8 mouse cellular contexts compared by ENCODE assay signal in the genomic region with DNA sequence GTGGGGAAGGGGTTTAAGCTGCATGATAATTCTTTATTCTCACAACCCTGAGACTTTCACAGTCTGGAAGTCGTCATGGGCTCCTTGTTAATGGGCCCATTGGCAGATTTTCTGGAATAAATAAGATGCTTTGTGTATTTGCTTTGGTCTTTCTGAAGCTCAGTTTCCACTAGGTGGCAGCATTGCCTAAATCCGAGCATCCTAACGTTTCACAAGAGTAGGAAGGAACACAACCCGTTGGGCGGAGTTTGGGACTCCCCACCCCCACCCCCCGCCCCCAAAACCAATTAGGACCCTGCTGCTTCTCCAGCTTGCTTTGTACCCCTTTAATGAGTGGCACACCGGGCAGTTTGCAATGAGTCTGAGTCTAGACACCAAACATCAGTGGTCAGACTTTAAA.
DNase-seq lines count a peak whose midpoint lies in the region; ATAC-seq lines count a peak whose summit lies in the region.

No protein-coding gene starts in this region.

- H3K27ac ChIP-seq in hindbrain, embryonic 14.5 days, result no peak overlapping the region

- H3K27me3 ChIP-seq in hindbrain, embryonic 14.5 days (ENCODE audit: control insufficient read depth, insufficient read depth, low read length), result no peaks in the 10 kb centered on the region

- no peaks in the 10 kb centered on the region for H3K36me3 ChIP-seq in hindbrain, embryonic 14.5 days (replicated peaks; ENCODE audit: control insufficient read depth, insufficient read depth)

- ATAC-seq in hindbrain, embryonic 14.5 days (ENCODE audit: low FRiP score), result peak; percentile 88

- no peak overlapping the region for H3K4me3 ChIP-seq in hindbrain, embryonic 14.5 days (replicated peaks; ENCODE audit: low read length)

- H3K4me1 ChIP-seq in hindbrain, embryonic 14.5 days (replicated peaks; ENCODE audit: control insufficient read depth, insufficient read depth, low read length), result no peaks in the 10 kb centered on the region

- H3K4me2 ChIP-seq in hindbrain, embryonic 14.5 days (replicated peaks), result peak overlapping the region; percentile 19; the same call in 1 of the 2 replicates

- peak; percentile 92 for DNase-seq in R1 (ENCODE audit: low read depth, low spot score)
- peak; percentile 92 to 94 for DNase-seq in cerebellum, postnatal 14 days
- peak; percentile 67 to 90 for DNase-seq in frontal cortex, postnatal 36 days (ENCODE audit: low spot score in 2 of 2)
- peak; percentile 95 for DNase-seq in hindbrain, embryonic 14.5 days (ENCODE audit: low spot score)
- DNase-seq in layer of hippocampus, postnatal 14 days (ENCODE audit: low spot score in 2 of 2), result peak; percentile 86 to 94
- DNase-seq in lung, postnatal 25 days (ENCODE audit: low spot score), result peak; percentile 71
- DNase-seq in retina, postnatal 7 days (ENCODE audit: low read depth, low spot score), result peak; percentile 70
- peak; percentile 19 for DNase-seq in urinary bladder, postnatal 10 days (ENCODE audit: low spot score)

- 0% methylated on average over 7 of the region's 7 CpGs for WGBS in hindbrain, embryonic 14.5 days

- H3K9me3 ChIP-seq in hindbrain, embryonic 14.5 days (ENCODE audit: control insufficient read depth, low read length), result no peaks in the 10 kb centered on the region

- H3K9ac ChIP-seq in hindbrain, embryonic 14.5 days, result no peak overlapping the region

Comparison
In these comparisons a context has a peak if more than half of its experiments do, and no peak if none do; other contexts are left out.
1. DNase-seq: peak in every context shown above with its lines; median percentile 95 in hindbrain, embryonic 14.5 days; 93 in cerebellum, postnatal 14 days; 92 in R1; 90 in layer of hippocampus, postnatal 14 days; 78 in frontal cortex, postnatal 36 days; 71 in lung, postnatal 25 days; 70 in retina, postnatal 7 days; 19 in urinary bladder, postnatal 10 days.